Mouse (Mus musculus) gastrocnemius, adult 2 months (tissue): Measurements from ENCODE around the gene Spata17. TPM values are rescaled to one million over a fixed set of nuclear protein-coding genes. Genes with fewer than 3 reads are reported as not detected.

Source experiments
- DNase-seq: peaks from one replicate; pipeline ENCODE4 v3.0.0; 2022
- H3K27ac ChIP-seq: fragments of 200-600 bp; 2 replicates; pipeline ENCODE4 v1.8.1; 2022; ENCODE audit warnings: mild to moderate bottlenecking
- H3K4me3 ChIP-seq: fragments of 200-600 bp; 2 replicates; pipeline ENCODE4 v1.8.1; 2022; ENCODE audit warnings: mild to moderate bottlenecking, moderate library complexity
- CTCF ChIP-seq: fragments of 200-600 bp; IDR thresholded peaks from 2 replicates; pipeline ENCODE4 v1.8.1; 2022; ENCODE audit warnings: antibody characterized with exemption, mild to moderate bottlenecking, moderate library complexity
- intact Hi-C: fragments of 180-260 bp; cut with DNase I; formaldehyde crosslinking; loops from one replicate; pipeline ENCODE4 v1.15.1; 2025
- long read RNA-seq, 2 experiments: library from polyadenylated mRNA; stranded (forward); transcript quantifications; one replicate each; pipeline ENCODE4 v2.0.0; 2021
- total RNA-seq, 2 experiments: library from RNA; stranded (reverse); gene quantifications; 2 replicates each; pipeline ENCODE4 v1.2.3; 2021

Gene Spata17
- not detected for total RNA-seq
- long read RNA-seq, experiment 1, result 0 reads
- long read RNA-seq, experiment 2, result 0 reads

- no peak for TF ChIP-seq CTCF
- peak; percentile 89 for DNase-seq
- peak within 1 kb of the TSS; percentile 88 for H3K27ac ChIP-seq
- intact Hi-C loops, result no loop called here
- H3K4me3 ChIP-seq, result peak within 1 kb of the TSS; percentile 86
Observed at GRCm38 (mm10) chr1:187215181-187216116, at the start of gene Spata17, which contains the start of gene Gpatch2. Spata17 (minus strand) TSS chr1:187215465. Gpatch2 (plus strand) TSS chr1:187215508.

DNA sequence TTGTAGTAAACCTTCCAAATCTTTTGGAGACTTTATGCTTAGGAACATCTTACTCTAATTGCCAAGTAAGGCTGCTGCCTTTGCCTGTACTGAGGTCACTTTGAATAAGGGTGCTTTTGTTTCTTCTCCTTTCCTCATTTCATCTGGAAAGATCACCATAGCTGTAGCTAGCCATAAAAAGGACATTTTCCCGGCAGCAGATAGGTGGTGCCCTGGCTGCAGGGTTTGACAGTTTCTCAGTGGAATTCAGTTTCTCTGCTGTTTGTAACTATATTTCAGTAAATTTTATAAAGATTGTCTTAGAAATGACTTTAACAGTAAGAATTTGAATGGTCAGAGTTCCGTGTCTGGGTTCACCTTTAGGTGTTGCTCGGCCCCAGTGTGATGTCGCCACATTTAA, 43.5 kb upstream of the Spata17 start:
- no peak for DNase-seq
- no peak overlapping the region for H3K27ac ChIP-seq
- intact Hi-C loops, result no loop called here
- H3K4me3 ChIP-seq, result no peak overlapping the region
- TF ChIP-seq CTCF, result peak; percentile 10; the same call in 1 of the 2 replicates

- intact Hi-C loops, result no loop called here
- Histone ChIP-seq H3K4me3 (no peak overlapping the region), H3K27ac (no peak overlapping the region)
- TF ChIP-seq CTCF, result no peak
- DNase-seq, result no peak
Observed at GRCm38 (mm10) chr1:187250741-187251262, 35.5 kb upstream of the Spata17 start.

DNA sequence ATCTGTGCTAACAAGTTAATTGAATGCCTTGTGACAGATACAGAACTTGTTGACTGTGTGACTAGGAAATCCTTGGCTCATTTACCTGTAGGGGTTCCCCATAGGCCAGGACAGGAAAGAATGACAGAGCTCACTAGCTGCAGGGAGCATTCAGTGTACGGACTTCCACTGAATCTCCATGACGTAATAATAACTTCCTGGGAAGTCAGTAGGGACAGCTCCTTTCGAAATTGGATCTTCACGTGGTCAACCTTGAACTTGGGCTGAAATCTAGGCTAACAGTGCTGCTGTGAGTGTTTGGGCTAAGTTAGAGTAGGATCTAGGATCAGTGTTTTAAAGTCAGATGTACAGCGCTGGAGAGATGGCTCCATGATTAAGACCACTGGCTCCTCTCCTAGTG, 29.5 kb upstream of the Spata17 start:
- H3K4me3 ChIP-seq, result no peak overlapping the region
- intact Hi-C loops, result no loop called here
- no peak for DNase-seq
- TF ChIP-seq CTCF, result no peak
- no peak overlapping the region for H3K27ac ChIP-seq

DNA sequence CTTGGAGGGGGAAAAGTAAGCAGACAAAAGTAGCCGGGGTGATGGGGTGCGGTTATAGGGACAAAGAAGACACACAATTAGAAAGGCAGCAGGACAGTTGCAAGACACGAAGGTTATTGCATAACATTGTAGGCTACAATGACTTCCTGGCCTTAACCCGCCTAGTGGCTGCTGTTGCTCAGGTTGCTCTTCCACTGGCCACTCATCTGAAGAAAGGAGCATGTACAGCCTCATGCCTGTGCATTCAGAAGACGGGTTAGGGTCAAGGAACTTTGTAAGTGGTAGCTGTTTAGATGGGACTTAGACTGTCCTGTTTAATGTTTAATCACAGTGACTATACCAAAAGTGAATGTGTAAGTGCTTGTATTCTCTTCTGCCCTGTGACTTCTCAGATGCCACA, 26.1 kb upstream of the Spata17 start:
- Histone ChIP-seq H3K27ac (no peak overlapping the region), H3K4me3 (no peak overlapping the region)
- no peak for TF ChIP-seq CTCF
- no peak for DNase-seq
- intact Hi-C loops, result no loop called here

- no peak overlapping the region for H3K4me3 ChIP-seq
- intact Hi-C loops, result no loop called here
- no peak for DNase-seq
- no peak for TF ChIP-seq CTCF
- no peak overlapping the region for H3K27ac ChIP-seq
Observed at GRCm38 (mm10) chr1:187240304-187240703, 25.0 kb upstream of the Spata17 start.

DNA sequence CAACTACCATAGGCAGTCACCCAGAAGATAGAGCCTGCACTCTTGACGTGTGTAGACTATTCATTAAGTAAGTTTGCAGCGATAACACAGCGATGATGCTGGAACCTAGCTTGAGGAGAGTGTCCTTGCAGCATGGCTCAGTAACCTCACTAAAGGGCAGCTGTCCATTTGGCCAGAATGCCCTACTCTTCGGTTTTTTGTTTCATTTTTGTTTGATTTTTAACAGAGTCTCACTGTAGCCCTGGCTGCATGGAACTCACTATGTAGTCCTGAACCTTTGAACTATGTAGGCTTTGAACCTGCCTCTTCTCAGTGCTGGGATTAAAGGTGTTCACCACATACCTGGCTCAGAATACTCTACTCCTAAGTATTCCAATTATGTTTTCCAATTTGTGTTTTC, 22.8 kb upstream of the Spata17 start:
- no peak overlapping the region for H3K27ac ChIP-seq
- intact Hi-C loops, result no loop called here
- no peak overlapping the region for H3K4me3 ChIP-seq
- DNase-seq, result no peak
- TF ChIP-seq CTCF, result no peak

DNA sequence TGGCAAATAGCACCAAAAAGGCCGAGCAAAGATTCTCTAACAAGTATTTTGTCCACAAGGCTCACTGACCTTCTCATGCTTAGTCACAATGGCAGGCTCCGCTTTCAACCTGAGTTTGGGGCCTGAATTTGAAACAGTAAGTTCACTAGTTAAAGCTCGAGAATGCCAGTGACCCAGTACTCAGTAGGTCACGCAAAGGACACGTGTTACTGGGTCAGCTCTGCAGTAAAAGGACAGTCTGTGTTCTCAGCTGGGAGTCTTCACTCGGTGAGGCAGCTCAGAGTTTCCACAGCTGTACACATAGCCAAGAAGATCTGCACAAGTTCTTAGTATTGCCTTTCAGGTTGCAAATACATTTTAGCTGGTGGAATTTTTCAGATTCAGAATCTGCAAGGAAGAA, 21.0 kb upstream of the Spata17 start:
- Histone ChIP-seq H3K27ac (no peak overlapping the region), H3K4me3 (no peak overlapping the region)
- no peak for TF ChIP-seq CTCF
- DNase-seq, result no peak
- intact Hi-C loops, result no loop called here

- intact Hi-C loops, result no loop called here
- H3K27ac ChIP-seq, result no peak overlapping the region
- no peak for TF ChIP-seq CTCF
- no peak overlapping the region for H3K4me3 ChIP-seq
- no peak for DNase-seq
Observed at GRCm38 (mm10) chr1:187235161-187235560, 19.9 kb upstream of the Spata17 start.

GRCm38 (mm10) chr1:187232996-187233615, 17.8 kb upstream of the Spata17 start:
- no peak overlapping the region for H3K4me3 ChIP-seq
- H3K27ac ChIP-seq, result no peak overlapping the region
- no peak for TF ChIP-seq CTCF
- DNase-seq, result no peak
- intact Hi-C loops, result no loop called here

DNA sequence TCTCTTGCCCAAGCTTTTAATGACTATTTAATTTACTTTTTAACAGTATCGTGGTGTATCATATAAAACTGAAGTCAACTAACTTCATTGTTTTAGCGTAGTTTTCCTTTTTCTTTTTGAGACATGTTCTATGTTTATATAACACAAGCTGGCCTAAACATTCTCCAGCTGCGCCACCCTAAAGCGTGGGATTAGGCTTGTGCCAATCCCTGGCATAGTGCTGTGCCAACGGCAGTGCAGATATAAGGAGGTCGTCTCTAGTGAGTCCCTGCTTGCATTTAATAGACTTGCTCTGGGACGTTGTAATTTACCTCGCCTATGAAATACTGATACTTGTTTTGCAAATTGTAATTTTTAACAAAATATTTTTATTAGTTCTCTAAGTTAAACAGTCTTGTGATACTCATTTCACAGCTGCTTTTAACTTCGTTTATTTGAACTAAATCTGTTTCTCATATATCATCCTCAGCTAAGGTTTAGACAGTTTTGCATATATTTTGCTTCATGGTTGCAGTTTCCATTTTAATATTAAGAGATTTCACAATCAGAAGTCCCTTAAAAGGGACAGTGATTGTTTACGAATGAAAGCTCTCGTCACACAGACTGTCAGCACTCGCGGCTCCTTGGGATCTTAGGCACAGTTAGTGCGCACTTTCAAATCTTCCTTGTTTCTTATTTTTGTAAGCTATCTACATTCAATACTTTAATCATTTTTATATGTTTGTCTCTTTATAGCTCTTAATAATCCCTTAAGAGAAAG, 17.1 kb upstream of the Spata17 start:
- no peak overlapping the region for H3K4me3 ChIP-seq
- no peak for DNase-seq
- TF ChIP-seq CTCF, result no peak
- H3K27ac ChIP-seq, result no peak overlapping the region
- intact Hi-C loops, result no loop called here

- H3K4me3 ChIP-seq, result no peak overlapping the region
- intact Hi-C loops, result no loop called here
- TF ChIP-seq CTCF, result no peak
- H3K27ac ChIP-seq, result no peak overlapping the region
- no peak for DNase-seq
Observed at GRCm38 (mm10) chr1:187230255-187230654, 15.0 kb upstream of the Spata17 start.
